Mouse (Mus musculus) bone marrow, adult 2 months (tissue): ENCODE results near the gene Tdrd9.

Experiments
- CTCF ChIP-seq: fragments of 200-500 bp; IDR thresholded peaks from 2 replicates; pipeline ENCODE4 v1.5.1; 2011; ENCODE audit warnings: low read length, control low read depth; ENCODE audit not compliant: control insufficient read depth, insufficient read depth
- POLR2A ChIP-seq: fragments of 200-500 bp; IDR thresholded peaks from 2 replicates; pipeline ENCODE4 v1.6.1; 2011; ENCODE audit warnings: low read depth, mild to moderate bottlenecking, control low read depth, low read length, borderline replicate concordance; ENCODE audit not compliant: control insufficient read depth

DNA sequence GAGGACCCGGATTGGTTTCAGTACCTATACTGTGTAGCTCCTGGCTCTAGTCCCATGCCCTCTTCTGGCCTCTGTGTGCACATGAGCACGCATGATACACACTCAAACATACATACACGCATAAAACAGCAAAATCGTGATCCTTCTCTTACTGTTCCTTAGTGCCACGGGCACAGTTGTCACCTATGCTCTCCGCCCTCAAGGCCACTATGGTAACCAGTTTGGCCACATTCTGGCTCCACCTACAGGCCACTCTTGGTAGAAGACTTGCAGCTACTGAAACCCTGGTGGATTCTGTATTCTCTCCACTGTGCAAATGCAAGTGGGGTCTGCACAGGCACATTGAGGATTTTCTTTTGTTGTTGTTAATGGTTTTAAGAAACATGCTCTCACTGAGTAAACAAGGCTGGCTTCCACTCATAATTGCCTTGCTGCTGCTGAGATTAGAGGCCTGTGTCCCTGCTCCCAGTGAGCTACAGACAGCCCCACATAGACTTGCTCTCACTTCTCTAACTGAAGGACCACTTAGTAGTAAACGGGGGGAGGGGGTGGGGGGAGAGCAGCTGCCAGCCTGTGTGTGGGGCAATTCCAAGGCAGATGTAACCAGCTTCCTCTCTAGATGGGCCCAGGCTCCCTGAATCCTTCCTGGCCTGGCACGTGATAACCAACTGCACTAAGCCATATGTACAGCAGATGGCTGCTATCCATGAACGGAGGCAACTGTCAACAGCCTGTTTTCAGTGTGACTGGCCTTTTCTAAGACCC, 13.1 kb upstream of the Tdrd9 start:
- TF ChIP-seq POLR2A (no peak), CTCF (peak; percentile 74)
